Mouse (Mus musculus) midbrain, embryonic 16.5 days (tissue): ENCODE data around the gene Atp8b4. TPM values are rescaled to one million over a fixed set of nuclear protein-coding genes. Genes with fewer than 3 reads are reported as not detected.

Source experiments
- ATAC-seq: fragments of 200-750 bp; cut with Nextera tagmentation; 2 replicates; pipeline ENCODE4 v1.8.0; 2017; ENCODE audit warnings: moderate TSS enrichment
- H3K27ac ChIP-seq: fragments of 300-500 bp; sonication (generic); 2 replicates; pipeline ENCODE4 v1.5.1; 2014; ENCODE audit warnings: mild to moderate bottlenecking, low read length, mixed read lengths
- H3K27me3 ChIP-seq: fragments of 300-500 bp; sonication (generic); 2 replicates; pipeline ENCODE4 v1.6.1; 2014; ENCODE audit warnings: low read depth, low read length, mixed read lengths; ENCODE audit not compliant: control insufficient read depth, insufficient read depth
- H3K36me3 ChIP-seq: fragments of 300-500 bp; sonication (generic); 2 replicates; pipeline ENCODE4 v1.6.1; 2014; ENCODE audit warnings: mild to moderate bottlenecking, low read length, moderate library complexity, mixed read lengths; ENCODE audit not compliant: control insufficient read depth, insufficient read depth
- H3K4me1 ChIP-seq: fragments of 300-500 bp; sonication (generic); 2 replicates; pipeline ENCODE4 v1.6.1; 2014; ENCODE audit warnings: mild to moderate bottlenecking, low read length, mixed read lengths; ENCODE audit not compliant: control insufficient read depth, insufficient read depth
- H3K4me2 ChIP-seq: fragments of 300-500 bp; sonication (generic); 2 replicates; pipeline ENCODE4 v1.6.1; 2014; ENCODE audit warnings: mild to moderate bottlenecking, low read length, mixed read lengths
- H3K4me3 ChIP-seq: fragments of 300-500 bp; sonication (generic); 2 replicates; pipeline ENCODE4 v1.5.1; 2014; ENCODE audit warnings: low read depth, mild to moderate bottlenecking, low read length, moderate library complexity, mixed read lengths
- H3K9ac ChIP-seq: fragments of 300-500 bp; sonication (generic); 2 replicates; pipeline ENCODE4 v1.6.1; 2014; ENCODE audit warnings: low read depth, low read length, mixed read lengths
- H3K9me3 ChIP-seq: fragments of 300-500 bp; sonication (generic); replicated peaks from 2 replicates; pipeline ENCODE4 v1.6.1; 2014; ENCODE audit warnings: mild to moderate bottlenecking, low read length, mixed read lengths; ENCODE audit not compliant: control insufficient read depth, poor library complexity, severe bottlenecking
- WGBS: fragments of 180-500 bp; shearing (Covaris S2); extraction: QIAGEN DNeasy Blood & Tissue Kit; methylation state at CpG from one replicate; pipeline ENCODE4 v1.1.7; 2014; 5-methylcytosine and 5-hydroxymethylcytosine counted together
- polyA plus RNA-seq: library from polyadenylated mRNA; unstranded; fragments of >200 nt; fragmentation: Nextera tagmentation; extraction: Ambion mirVana; gene quantifications from 2 replicates; pipeline ENCODE4 v1.2.1, GENCODE M21; 2015

Atp8b4 gene
- polyA plus RNA-seq, 1 experiment from 2014 or later: not detected

DNA sequence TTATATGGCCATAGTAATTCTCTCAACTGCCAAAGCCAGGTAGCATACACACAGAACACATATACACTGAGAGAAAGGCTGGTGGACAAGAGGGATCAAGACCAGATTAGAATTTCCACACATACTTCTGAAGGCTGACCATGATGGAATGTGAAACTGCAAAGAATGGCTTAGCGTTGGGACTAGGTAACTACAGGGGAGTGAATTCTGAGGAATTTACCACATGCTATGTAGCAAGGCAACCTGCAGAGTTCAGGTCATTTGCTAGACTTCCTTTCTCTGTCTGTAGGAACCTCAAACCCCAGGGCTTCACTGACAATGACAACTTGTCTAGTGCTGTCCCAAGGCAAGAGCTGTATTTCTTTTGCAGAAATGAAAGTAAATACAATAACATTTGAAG is 189.4 kb downstream of the Atp8b4 start:
- no peaks in the 10 kb centered on the region for H3K36me3 ChIP-seq
- no peaks in the 10 kb centered on the region for H3K27me3 ChIP-seq
- H3K9me3 ChIP-seq: no peaks in the 10 kb centered on the region
- no peak overlapping the region for H3K4me3 ChIP-seq
- no peak overlapping the region for H3K4me2 ChIP-seq
- WGBS: 66% methylated on average over 1 of the region's 1 CpGs
- no peak overlapping the region for H3K27ac ChIP-seq
- no peaks in the 10 kb centered on the region for H3K4me1 ChIP-seq
- no peak overlapping the region for H3K9ac ChIP-seq
- no peak for ATAC-seq

DNA sequence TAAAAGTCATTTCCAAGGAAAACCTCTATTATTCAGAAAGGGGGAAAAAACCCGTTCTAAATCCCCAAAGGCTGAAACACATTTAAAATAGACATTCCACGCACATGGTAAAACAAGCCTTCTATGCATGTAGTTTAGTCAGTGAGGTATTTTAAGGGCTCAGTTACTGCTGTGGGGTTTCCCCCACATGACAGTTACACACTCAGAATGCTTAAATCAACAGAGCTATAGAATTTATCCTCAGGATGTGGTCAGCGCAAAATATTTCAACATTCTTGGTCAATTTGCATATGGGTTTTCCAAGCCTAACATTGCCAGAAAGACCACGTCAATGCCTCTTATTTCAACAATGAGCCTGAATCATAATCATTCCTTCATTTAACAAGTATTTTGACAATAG is 190.5 kb downstream of the Atp8b4 start:
- Histone ChIP-seq H3K27me3 (no peaks in the 10 kb centered on the region), H3K4me2 (no peak overlapping the region), H3K36me3 (no peaks in the 10 kb centered on the region), H3K27ac (no peak overlapping the region), H3K4me3 (no peak overlapping the region), H3K4me1 (no peaks in the 10 kb centered on the region), H3K9ac (no peak overlapping the region), H3K9me3 (no peaks in the 10 kb centered on the region)
- WGBS: 87% methylated on average over 4 of the region's 4 CpGs
- ATAC-seq: no peak

DNA sequence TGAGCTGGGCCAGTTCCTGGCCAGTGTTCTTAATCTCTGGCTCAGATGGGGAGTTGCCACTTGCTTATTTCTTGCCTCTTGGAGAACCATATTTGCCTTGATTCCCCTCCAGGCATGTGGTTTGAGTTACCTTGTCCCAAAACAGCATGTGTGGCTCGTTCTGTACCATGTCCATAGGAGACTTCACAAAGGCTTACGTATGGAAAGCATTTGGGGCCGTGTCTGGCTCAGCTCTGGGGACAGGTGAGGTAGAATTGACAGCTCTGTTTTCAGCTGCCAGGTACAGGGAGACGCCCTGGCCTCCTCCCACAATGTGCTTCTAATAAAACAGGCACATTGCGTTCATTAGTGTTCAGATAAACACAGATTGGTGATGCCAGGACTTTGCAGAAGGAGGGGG is 195.9 kb downstream of the Atp8b4 start:
- no peak overlapping the region for H3K27ac ChIP-seq
- H3K9me3 ChIP-seq: no peaks in the 10 kb centered on the region
- 90% methylated on average over 5 of the region's 5 CpGs for WGBS
- no peaks in the 10 kb centered on the region for H3K27me3 ChIP-seq
- ATAC-seq: no peak
- H3K4me3 ChIP-seq: no peak overlapping the region
- H3K4me2 ChIP-seq: no peak overlapping the region
- H3K9ac ChIP-seq: no peak overlapping the region
- no peaks in the 10 kb centered on the region for H3K36me3 ChIP-seq
- H3K4me1 ChIP-seq: no peaks in the 10 kb centered on the region

DNA sequence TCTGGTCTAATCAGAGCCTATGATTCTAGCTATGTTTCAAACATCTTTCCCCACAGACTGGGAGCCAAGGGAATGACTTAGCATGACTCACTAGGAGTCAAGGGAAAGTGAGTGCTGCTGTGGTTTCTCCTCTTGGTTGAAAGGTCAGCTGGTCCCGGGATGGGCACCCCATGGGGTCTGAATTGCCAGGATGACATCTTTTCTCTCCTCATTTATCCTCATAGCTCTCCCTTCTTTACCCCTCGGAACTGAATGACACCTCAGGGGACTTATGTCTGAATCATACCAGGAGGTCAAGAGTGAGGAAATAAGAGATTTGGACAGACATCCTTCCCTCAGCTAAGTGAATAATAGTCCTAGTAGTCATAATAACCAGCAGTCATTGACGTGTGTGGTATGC is 197.2 kb downstream of the Atp8b4 start:
- H3K27me3 ChIP-seq: no peaks in the 10 kb centered on the region
- 52% methylated on average over 3 of the region's 3 CpGs for WGBS
- H3K36me3 ChIP-seq: no peaks in the 10 kb centered on the region
- H3K4me1 ChIP-seq: no peaks in the 10 kb centered on the region
- H3K4me2 ChIP-seq: no peak overlapping the region
- no peaks in the 10 kb centered on the region for H3K9me3 ChIP-seq
- ATAC-seq: no peak
- H3K4me3 ChIP-seq: no peak overlapping the region
- H3K9ac ChIP-seq: no peak overlapping the region
- H3K27ac ChIP-seq: no peak overlapping the region

DNA sequence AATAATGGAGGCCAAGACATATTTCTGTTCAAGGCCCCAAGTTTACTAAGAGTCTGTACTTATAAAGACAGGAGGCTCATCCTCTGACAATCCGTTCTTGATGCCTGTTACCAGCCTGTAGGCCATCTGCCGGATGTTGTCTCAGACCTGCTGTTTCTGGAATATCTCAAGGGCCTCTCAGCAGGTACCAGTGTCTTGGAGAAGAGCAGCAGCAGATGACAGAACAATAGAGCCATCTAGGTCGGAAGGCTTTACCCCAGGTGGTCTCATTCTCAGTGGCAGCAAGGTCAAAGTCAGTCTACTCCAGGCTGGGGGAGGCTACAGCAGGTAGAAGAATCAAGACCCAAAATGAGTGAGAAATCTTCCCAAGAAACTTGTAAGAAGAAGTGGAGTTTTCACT is 198.1 kb downstream of the Atp8b4 start:
- H3K27me3 ChIP-seq: no peaks in the 10 kb centered on the region
- H3K4me1 ChIP-seq: no peaks in the 10 kb centered on the region
- ATAC-seq: no peak
- no peak overlapping the region for H3K4me3 ChIP-seq
- no peak overlapping the region for H3K4me2 ChIP-seq
- H3K9ac ChIP-seq: no peak overlapping the region
- no peaks in the 10 kb centered on the region for H3K9me3 ChIP-seq
- no peak overlapping the region for H3K27ac ChIP-seq
- no peaks in the 10 kb centered on the region for H3K36me3 ChIP-seq
- WGBS: 55% methylated on average over 3 of the region's 3 CpGs

DNA sequence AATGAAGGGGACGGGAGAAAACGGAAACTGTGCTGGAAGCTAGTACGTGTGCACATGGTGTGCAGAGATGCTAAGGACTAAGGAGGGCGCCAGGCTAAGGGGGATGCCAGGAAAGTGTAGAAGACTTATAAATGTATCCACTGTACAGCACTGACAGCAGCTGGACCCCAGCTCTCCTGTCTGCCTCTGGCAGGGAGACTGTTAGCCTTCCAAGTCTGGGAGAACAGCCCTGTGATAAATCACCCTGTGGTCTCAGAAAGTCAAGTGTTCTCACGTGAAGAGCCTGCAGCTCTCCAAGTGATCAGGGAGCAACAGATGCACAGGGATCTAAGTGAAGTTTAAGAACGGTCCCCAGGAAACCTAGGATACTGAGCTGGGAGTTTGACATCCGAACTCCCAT is 209.8 kb downstream of the Atp8b4 start:
- Histone ChIP-seq H3K4me1 (no peaks in the 10 kb centered on the region), H3K27ac (no peak overlapping the region), H3K4me2 (no peak overlapping the region), H3K27me3 (no peaks in the 10 kb centered on the region), H3K9me3 (no peaks in the 10 kb centered on the region), H3K9ac (no peak overlapping the region), H3K4me3 (no peak overlapping the region), H3K36me3 (no peaks in the 10 kb centered on the region)
- ATAC-seq: no peak
- WGBS: 87% methylated on average over 7 of the region's 7 CpGs

DNA sequence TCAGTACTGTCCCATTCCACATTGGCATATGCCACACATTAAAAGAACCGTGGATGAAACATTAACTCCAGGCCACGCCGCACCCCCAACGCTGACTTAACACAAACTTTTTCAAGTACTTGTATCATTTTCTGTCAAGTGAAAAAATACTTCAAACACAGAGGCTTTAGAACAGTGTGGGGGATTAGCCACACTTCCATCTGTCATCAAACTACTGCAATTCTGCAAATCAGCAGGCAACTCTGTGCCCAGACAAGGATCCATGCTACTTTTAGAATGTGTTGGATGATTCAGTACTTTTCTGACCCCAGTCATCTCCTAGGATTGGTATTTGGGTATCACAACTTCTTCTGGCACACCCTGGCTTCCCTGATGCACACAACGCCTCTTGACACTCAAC is 212.5 kb downstream of the Atp8b4 start:
- no peak for ATAC-seq
- Histone ChIP-seq H3K9me3 (no peaks in the 10 kb centered on the region), H3K27ac (no peak overlapping the region), H3K4me1 (no peaks in the 10 kb centered on the region), H3K36me3 (no peaks in the 10 kb centered on the region), H3K4me3 (no peak overlapping the region), H3K4me2 (no peak overlapping the region), H3K27me3 (no peaks in the 10 kb centered on the region), H3K9ac (no peak overlapping the region)
- 95% methylated on average over 5 of the region's 5 CpGs for WGBS

DNA sequence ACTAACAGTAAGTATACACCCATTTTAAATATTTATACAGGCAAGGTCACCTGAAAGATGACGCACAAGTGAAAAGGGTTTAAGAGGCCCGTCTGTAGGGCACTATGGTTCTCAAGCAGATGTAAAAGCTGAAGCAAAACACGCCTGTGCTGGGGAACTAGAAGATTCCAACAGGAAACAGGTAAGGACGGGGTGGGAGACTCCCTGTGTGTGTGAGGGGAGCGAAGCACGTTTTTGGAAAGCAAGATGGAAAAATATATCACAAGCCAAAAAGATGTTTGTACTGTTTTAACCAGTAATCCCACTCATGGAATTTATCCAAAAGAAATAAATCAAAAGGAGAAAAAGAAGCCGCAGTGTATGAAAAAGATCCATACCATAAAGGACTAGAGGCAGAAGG is 214.1 kb downstream of the Atp8b4 start:
- Histone ChIP-seq H3K4me3 (no peak overlapping the region), H3K4me2 (no peak overlapping the region), H3K36me3 (no peaks in the 10 kb centered on the region), H3K9me3 (no peaks in the 10 kb centered on the region), H3K9ac (no peak overlapping the region), H3K27ac (no peak overlapping the region), H3K27me3 (no peaks in the 10 kb centered on the region), H3K4me1 (no peaks in the 10 kb centered on the region)
- no peak for ATAC-seq
- 86% methylated on average over 7 of the region's 7 CpGs for WGBS

DNA sequence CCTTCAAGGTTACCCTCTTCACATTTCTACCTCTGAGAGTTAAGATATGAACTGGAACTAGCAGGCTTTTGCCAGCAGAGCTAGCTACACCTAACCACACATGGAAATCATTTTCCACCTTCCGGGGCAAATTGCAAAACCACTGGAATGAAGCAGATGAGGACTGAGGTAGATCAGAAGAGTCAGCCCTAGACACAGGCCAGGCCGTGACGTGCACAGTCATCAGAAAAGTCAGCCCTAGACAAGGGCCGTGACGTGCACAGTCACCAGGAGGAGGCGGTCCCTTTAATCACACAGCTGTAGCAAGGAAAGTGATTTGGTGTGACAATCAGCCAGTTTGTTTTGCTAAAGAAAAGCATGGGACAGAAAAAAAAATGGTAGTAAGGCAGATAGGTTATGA is 216.4 kb downstream of the Atp8b4 start:
- Histone ChIP-seq H3K4me1 (no peaks in the 10 kb centered on the region), H3K36me3 (no peaks in the 10 kb centered on the region), H3K27ac (no peak overlapping the region), H3K4me2 (no peak overlapping the region), H3K4me3 (no peak overlapping the region), H3K9me3 (no peaks in the 10 kb centered on the region), H3K9ac (no peak overlapping the region), H3K27me3 (no peaks in the 10 kb centered on the region)
- 86% methylated on average over 6 of the region's 6 CpGs for WGBS
- ATAC-seq: no peak

DNA sequence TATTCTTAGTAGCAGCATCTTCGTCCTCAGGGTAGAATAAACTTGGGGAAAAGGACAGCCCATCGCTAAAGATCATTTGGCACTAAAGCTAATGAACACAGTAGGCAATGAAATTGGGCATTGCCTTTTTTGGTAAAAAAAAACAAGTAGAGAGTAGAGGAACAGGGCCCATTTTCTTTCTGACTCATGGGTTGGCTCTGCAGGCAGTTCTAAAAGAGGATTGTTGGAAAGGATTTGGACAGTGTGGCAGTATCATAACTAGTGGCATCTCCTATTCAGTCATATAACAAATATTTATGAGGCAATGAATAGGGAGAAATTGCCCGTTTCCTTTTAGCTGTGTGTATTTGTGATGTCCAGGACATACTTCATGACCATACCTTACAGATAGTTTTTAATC is 217.4 kb downstream of the Atp8b4 start:
- Histone ChIP-seq H3K27me3 (no peaks in the 10 kb centered on the region), H3K9me3 (no peaks in the 10 kb centered on the region), H3K27ac (no peak overlapping the region), H3K36me3 (no peaks in the 10 kb centered on the region), H3K4me1 (no peaks in the 10 kb centered on the region), H3K4me3 (no peak overlapping the region), H3K4me2 (no peak overlapping the region), H3K9ac (no peak overlapping the region)
- WGBS: 87% methylated on average over 3 of the region's 3 CpGs
- no peak for ATAC-seq
